Mouse (Mus musculus) cortical plate, adult 2 months (tissue): ENCODE results near the gene Map2.

ENCODE experiments used
- CTCF ChIP-seq: fragments of 200-500 bp; IDR thresholded peaks from 2 replicates; pipeline ENCODE4 v1.5.1; 2011; ENCODE audit warnings: mild to moderate bottlenecking, control low read depth, low read length; ENCODE audit not compliant: insufficient read depth; ENCODE audit errors: extremely low read depth
- POLR2A ChIP-seq: fragments of 200-500 bp; IDR thresholded peaks from 2 replicates; pipeline ENCODE4 v1.6.1; 2011; ENCODE audit warnings: mild to moderate bottlenecking, low read length, control low read depth; ENCODE audit not compliant: insufficient read depth; ENCODE audit errors: extremely low read depth

GRCm38 (mm10) chr1:66280152-66280551 lies 105.1 kb downstream of the Map2 start:
- TF ChIP-seq CTCF (no peak), POLR2A (no peak)
